Mouse (Mus musculus) urinary bladder, postnatal 36 days (tissue): Measurements from ENCODE around the gene 1700023F06Rik.
"Not testable (repeated sequence)": the region's sequence is repeated elsewhere in the genome, so short reads cannot be mapped to it uniquely, and the experiment has no call there.

Experiments used
- DNase-seq, 2 experiments: peaks; one replicate each; pipeline ENCODE4 v3.0.0; 2022; ENCODE audit warnings: low spot score in 2 of 2, mixed read lengths in 1 of 2

Gene 1700023F06Rik

DNA sequence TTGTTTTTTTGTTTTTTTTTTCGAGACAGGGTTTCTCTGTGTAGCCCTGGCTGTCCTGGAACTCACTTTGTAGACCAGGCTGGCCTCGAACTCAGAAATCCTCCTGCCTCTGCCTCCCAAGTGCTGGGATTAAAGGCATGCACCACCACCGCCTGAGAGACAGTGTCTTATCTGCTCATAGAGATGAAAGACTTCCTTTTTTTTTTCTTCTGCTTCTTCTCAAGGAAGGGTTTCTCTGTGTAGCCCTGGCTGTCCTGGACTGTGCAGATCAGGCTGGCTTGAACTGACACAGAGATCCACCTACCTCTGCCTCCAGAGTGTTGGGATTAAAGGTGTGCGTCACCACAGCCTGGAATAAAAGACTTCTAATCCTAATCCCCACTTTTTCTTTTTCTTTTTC, 14.4 kb upstream of the 1700023F06Rik start:
- not testable (repeated sequence) for DNase-seq

GRCm38 (mm10) chr11:103221437-103221836, 13.1 kb upstream of the 1700023F06Rik start:
- no peak for DNase-seq

DNA sequence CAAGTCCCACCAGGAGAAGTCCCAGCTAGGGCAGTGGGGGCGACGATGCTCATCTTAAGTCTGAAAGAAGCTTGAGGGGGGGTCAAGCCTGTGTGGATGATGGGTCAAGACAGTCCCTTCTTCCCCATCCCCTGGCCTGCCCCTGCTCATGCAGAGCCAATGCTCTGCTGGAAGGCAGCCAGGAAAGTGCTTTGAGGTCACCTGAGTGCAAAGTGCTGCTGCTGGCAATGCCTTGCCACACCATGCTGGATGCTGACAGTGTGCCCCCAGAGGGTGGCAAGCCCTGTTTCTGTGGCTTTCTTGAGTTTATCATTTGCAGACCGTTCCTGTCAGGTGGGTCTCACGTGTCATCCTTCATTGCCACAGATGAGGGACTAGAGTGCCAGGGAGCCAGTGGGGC, 11.6 kb upstream of the 1700023F06Rik start:
- no peak for DNase-seq

DNA sequence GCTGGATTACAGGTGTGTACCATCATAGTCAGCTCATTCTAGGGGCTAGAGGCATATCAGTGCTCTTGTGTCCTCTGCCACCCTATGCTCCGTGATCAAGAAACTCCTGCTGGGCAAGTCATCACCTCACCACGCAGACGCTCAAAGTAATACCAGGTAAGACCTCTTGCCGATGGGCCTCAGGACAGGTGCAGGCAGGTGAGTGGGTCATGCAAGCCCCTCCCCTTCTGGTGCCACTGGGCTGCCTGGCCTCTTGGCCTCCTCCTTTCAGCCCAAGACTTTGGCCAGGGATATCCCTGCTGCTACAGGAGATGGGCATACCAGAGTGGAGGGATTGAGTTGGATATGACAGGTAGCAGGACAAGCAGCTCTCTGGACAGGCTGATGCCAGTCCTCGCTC, 10.9 kb upstream of the 1700023F06Rik start:
- no peak for DNase-seq

GRCm38 (mm10) chr11:103218517-103218901, 10.2 kb upstream of the 1700023F06Rik start:
- DNase-seq = no peak

DNA sequence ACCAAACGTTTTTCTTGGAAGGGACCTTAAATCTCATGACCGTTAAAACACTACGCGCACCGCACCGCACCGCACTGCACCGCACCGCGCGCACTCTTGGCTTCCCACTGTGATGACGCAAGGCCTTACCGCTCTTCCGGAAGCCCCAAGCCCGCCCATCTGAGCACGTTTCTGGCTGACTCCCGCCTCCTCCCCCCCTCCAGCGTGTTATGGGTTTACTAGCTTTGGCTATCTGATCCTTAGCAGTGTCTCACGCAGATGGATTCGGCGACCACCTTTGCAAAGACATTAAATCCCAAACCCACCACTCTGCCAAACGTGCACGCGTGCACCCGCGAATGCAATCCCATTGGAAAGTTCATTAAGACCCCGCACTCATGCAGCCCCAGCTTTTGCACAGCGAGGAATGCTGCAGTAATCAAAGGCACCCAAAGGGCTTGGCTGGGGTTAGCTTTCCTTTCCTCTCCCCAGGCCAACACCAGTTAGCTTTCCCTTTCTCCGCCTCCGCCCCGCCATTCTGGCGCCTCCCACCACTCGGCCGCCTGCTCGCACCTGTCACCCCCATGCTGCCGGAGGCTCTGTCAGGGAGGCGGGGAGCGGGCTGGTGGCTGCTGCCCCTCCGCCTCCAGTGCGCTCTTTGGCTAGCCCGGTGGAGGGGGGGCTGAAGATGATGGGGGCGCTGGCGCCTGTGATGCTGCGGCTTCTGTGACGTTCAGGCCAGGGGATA, 9.6 kb upstream of the 1700023F06Rik start, which contains the start of gene Spata32:
Gene Spata32 (minus strand): TSS at position 643 of the 727 bp plus-strand sequence.
- DNase-seq = peak; percentile 30 to 43

GRCm38 (mm10) chr11:103215355-103215754, 7.0 kb upstream of the 1700023F06Rik start:
- DNase-seq = no peak

DNA sequence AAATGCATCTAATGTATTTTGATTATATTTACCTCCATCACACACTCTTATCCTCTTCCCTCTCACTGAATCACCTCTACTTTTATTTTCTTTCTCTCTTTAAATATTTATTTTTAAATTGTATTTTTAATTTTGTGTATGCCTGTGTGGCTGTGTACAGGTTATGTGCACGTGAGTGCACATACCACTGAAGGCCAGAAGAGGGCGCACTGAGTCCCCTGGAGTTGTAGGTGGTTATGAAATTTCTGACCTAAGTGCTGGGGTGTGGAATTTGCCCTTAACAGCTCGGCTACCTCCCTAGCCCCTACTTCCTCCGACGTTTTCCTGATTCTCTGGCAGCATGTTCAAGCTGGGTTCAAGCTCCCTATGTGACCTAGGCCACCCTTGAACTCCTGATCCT, 5.4 kb upstream of the 1700023F06Rik start:
- DNase-seq = no peak

DNA sequence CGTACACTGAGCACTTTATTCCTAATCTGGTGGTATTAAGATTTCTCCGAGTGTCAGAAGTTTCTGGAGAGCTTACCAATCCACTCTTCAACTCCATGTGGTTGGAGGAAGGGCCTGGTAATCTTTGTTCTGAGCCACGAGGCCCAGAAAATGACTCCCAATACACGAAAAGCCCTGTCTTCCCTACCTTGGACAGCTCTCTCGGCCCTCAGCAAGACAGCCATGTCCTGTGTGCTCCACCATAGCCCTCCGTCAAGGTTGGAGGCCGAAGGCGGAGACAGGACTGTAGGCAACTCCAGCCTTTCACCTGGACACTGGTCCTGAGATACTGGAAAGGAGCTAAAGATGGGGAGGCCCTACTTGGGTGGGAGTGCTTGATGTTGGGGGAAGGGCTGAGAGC, 1.9 kb upstream of the 1700023F06Rik start:
- DNase-seq = no peak

- DNase-seq = no peak
These were observed 2.2 kb downstream of the 1700023F06Rik start for GRCm38 (mm10) chr11:103206203-103206602.

DNA sequence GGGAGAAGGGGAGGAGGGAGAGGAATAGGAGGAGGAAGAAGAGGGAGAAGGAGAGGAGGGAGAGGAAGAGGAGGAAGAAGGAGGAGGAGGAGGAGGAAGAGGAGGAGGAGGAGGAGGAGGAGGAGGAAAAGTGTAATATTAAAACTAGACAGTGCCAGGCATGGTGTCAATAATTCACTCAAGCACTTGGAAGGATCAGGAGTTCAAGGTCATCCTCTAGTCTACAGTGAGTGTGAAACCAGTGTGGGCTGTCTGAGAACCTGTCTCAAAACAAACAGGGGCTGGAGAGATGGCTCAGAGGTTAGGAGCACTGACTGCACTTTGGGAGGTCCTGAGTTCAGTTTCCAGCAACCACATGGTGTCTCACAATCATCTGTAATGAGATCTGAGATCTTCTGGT, 6.0 kb downstream of the 1700023F06Rik start:
- DNase-seq = no peak

DNA sequence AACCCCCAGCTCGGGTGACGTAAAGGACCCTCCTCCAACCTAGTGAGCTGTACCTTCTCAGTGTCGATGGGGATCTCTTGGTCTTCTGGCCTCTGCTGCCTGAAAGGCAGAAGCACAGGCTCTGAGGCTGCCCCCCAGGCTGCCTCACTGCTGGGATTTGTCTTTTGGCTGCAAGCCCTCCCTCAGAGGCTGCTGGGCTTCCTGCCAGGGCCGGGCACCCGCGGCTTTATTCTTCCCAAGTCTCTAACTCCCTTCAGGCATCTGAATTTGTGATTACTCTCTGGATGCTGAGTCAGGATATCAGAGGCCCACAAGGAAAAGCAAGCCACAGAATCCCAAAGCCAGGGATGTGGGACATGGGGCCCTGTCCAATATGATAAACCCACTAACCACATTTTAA, 6.7 kb downstream of the 1700023F06Rik start:
- DNase-seq = no peak

GRCm38 (mm10) chr11:103198911-103199803, 9.2 kb downstream of the 1700023F06Rik start:
- peak; percentile 38 to 40 for DNase-seq

DNA sequence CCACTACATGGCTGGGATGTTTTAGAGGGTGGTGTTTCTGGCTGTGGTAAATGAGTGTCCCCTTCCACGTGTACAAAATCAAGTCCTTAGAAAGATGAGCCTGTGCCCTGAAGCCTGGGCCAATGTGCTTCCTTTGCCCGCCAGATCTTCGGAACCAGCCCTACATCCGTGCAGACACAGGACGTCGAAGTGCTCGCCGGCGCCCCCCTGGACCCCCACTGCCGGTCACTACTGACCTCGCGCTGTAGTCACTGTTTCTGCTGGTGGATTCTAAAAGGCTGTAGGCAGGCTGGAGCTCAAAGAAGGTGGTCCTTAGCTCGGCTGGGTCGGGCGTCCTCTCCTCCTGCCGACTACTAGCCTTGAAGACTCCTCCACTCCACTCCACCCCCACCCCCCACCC, 10.0 kb downstream of the 1700023F06Rik start:
- no peak for DNase-seq

- no peak for DNase-seq
These were observed 11.0 kb downstream of the 1700023F06Rik start for GRCm38 (mm10) chr11:103197340-103197739.

GRCm38 (mm10) chr11:103195656-103196055, 12.7 kb downstream of the 1700023F06Rik start:
- no peak for DNase-seq

GRCm38 (mm10) chr11:103195236-103195635, 13.1 kb downstream of the 1700023F06Rik start:
- DNase-seq = no peak

GRCm38 (mm10) chr11:103193825-103194168, 14.6 kb downstream of the 1700023F06Rik start:
- DNase-seq = no peak

- DNase-seq = no peak
These were observed 15.2 kb downstream of the 1700023F06Rik start for GRCm38 (mm10) chr11:103192956-103193824.

DNA sequence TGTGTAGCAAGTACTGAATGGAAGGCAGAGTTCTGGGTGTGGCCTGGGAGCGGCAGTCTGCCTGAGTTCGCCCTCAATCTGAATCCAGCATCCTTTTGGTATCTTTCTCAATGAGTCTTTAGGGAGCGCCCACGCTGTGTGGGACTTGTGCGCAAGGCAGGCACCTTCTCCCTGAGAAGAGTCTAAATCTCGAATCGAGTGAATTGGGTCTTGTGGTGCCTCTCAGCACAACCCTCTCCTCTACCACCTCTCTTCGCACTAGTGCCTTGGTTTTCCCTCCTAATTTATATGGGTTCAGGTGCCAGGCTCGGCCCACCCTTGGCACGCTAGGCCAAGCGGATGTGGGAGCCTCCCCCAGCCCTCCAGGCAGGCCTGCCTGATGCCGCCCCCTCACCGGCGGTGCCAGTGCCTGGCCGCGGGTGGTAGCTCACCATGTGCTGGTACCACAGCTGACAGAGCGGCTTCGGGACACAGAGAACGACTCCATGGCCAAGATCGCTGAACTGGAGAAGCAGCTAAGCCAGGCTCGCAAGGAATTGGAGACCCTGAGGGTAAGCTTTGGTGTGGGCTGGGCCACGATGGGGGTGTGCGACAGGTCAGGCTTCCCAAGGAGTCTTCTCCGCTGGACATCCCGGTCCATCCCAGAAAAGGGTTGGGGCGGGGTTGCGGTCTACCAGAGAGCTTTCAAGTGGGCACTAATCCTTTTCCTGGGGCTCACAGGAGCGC, 16.0 kb downstream of the 1700023F06Rik start:
- no peak for DNase-seq

- DNase-seq = no peak
These were observed 23.5 kb downstream of the 1700023F06Rik start for GRCm38 (mm10) chr11:103184891-103185290.
